Mouse (Mus musculus) midbrain, postnatal 0 days (tissue): Measurements from ENCODE around the gene Slc2a5. TPM values are rescaled to one million over a fixed set of nuclear protein-coding genes. Genes with fewer than 3 reads are reported as not detected.

ENCODE experiments used
- ATAC-seq: fragments of 200-750 bp; cut with Nextera tagmentation; 2 replicates; pipeline ENCODE4 v1.8.0; 2017; ENCODE audit warnings: moderate number of reproducible peaks, mild to moderate bottlenecking, moderate TSS enrichment, moderate library complexity; ENCODE audit not compliant: low FRiP score
- DNase-seq: peaks from one replicate; pipeline ENCODE4 v3.0.0-alpha.2; 2015; ENCODE audit warnings: low spot score
- H3K27ac ChIP-seq: fragments of 300-500 bp; sonication (generic); 2 replicates; pipeline ENCODE4 v1.5.1; 2014; ENCODE audit warnings: low read depth, mild to moderate bottlenecking, low read length, mixed read lengths
- H3K27me3 ChIP-seq: fragments of 300-500 bp; sonication (generic); 2 replicates; pipeline ENCODE4 v1.6.1; 2014; ENCODE audit warnings: low read length, control low read depth, mixed read lengths; ENCODE audit not compliant: insufficient read depth
- H3K36me3 ChIP-seq: fragments of 300-500 bp; sonication (generic); 2 replicates; pipeline ENCODE4 v1.6.1; 2014; ENCODE audit warnings: low read length, control low read depth, mixed read lengths; ENCODE audit not compliant: insufficient read depth
- H3K4me1 ChIP-seq: fragments of 300-500 bp; sonication (generic); 2 replicates; pipeline ENCODE4 v1.6.1; 2014; ENCODE audit warnings: mild to moderate bottlenecking, control low read depth, antibody characterized with exemption, low read length, mixed read lengths; ENCODE audit not compliant: insufficient read depth
- H3K4me2 ChIP-seq: fragments of 300-500 bp; sonication (generic); 2 replicates; pipeline ENCODE4 v1.6.1; 2014; ENCODE audit warnings: low read depth, mild to moderate bottlenecking, low read length, mixed read lengths; ENCODE audit not compliant: poor library complexity, severe bottlenecking
- H3K4me3 ChIP-seq: fragments of 300-500 bp; sonication (generic); 2 replicates; pipeline ENCODE4 v1.5.1; 2014; ENCODE audit warnings: low read depth, mild to moderate bottlenecking, low read length, moderate library complexity
- H3K9ac ChIP-seq: fragments of 300-500 bp; sonication (generic); replicated peaks from 2 replicates; pipeline ENCODE4 v1.6.1; 2014; ENCODE audit warnings: mild to moderate bottlenecking, low read length, moderate library complexity, mixed read lengths; ENCODE audit not compliant: poor library complexity, severe bottlenecking
- H3K9me3 ChIP-seq: fragments of 300-500 bp; sonication (generic); 2 replicates; pipeline ENCODE4 v1.6.1; 2016; ENCODE audit warnings: low read length, control low read depth
- CTCF ChIP-seq: IDR thresholded peaks from 2 replicates; pipeline ENCODE4 v1.5.1; 2016; ENCODE audit warnings: antibody characterized with exemption, mild to moderate bottlenecking
- WGBS: fragments of 180-500 bp; shearing (Covaris S2); extraction: QIAGEN DNeasy Blood & Tissue Kit; methylation state at CpG from one replicate; pipeline ENCODE4 v1.1.7; 2014; 5-methylcytosine and 5-hydroxymethylcytosine counted together
- polyA plus RNA-seq: library from polyadenylated mRNA; unstranded; fragments of >200 nt; fragmentation: Nextera tagmentation; extraction: Ambion mirVana; gene quantifications from 2 replicates; pipeline ENCODE4 v1.2.1, GENCODE M21; 2015
- total RNA-seq: library from RNA; depleted of rRNA; stranded (reverse); fragments of >200 nt; gene quantifications from 2 replicates; pipeline ENCODE4 v1.2.3, GENCODE M21; 2014

Gene Slc2a5
- total and polyA plus RNA-seq, 2 experiments from 2014 or later = 3.2 to 4.3 TPM

DNA sequence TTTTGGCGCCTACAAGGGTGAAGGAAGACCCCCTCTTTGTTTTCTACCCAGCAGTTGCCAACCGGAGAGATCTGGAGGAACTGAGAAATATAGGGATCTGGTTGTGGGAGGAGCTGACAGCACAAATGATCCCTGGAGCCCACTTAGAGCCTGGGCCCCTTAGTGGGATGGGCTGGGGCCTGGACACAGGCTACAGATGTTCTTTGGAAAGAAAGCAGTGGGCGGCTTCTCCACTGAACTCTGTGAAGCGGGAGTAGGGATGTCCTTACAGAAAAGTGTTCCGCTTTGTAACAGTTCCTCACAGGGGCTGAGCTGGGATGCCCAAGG, 24.7 kb upstream of the Slc2a5 start:
- Histone ChIP-seq H3K27me3 (no peaks in the 10 kb centered on the region), H3K4me3 (no peak overlapping the region), H3K9ac (no peak overlapping the region), H3K4me1 (0 out of 2 replicates have a peak, but pooled peaks cover 2% of the 10 kb centered on the region), H3K4me2 (no peak overlapping the region), H3K36me3 (no peaks in the 10 kb centered on the region), H3K9me3 (no peaks in the 10 kb centered on the region), H3K27ac (no peak overlapping the region)
- no peak for TF ChIP-seq CTCF
- 49% methylated on average over 5 of the region's 5 CpGs for WGBS
- ATAC-seq (no peak), DNase-seq (no peak)

GRCm38 (mm10) chr4:150096309-150096708, 22.8 kb upstream of the Slc2a5 start:
- no peaks in the 10 kb centered on the region for H3K36me3 ChIP-seq
- H3K4me1 ChIP-seq = 0 out of 2 replicates have a peak, but pooled peaks cover 2% of the 10 kb centered on the region
- ATAC-seq (no peak), DNase-seq (no peak)
- no peaks in the 10 kb centered on the region for H3K9me3 ChIP-seq
- TF ChIP-seq CTCF = no peak
- H3K27ac ChIP-seq = no peak overlapping the region
- no peak overlapping the region for H3K9ac ChIP-seq
- 79% methylated on average over 7 of the region's 7 CpGs for WGBS
- no peaks in the 10 kb centered on the region for H3K27me3 ChIP-seq
- H3K4me3 ChIP-seq = no peak overlapping the region
- H3K4me2 ChIP-seq = no peak overlapping the region

DNA sequence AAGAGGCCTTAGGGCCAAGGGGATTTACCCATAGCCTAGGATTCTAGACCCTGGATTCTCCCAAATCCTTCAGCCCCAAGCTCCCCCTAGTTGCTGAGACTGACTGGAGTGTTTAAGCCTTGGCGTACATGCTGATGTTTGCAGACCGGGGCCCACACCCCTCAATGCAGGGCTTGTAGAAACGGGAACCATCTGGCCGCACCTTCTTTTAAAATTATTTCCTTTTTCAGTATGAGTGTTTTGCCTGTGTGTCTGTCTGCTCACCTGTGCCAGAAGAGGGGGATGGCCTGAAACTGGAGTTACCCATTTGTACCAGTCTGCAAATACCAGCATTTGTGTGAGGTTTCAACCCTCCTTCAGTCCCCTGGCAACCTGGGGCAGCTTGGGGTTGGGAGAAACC, 21.2 kb upstream of the Slc2a5 start:
- WGBS = 90% methylated on average over 4 of the region's 4 CpGs
- TF ChIP-seq CTCF = no peak
- H3K4me2 ChIP-seq = no peak overlapping the region

GRCm38 (mm10) chr4:150098880-150099279, 20.2 kb upstream of the Slc2a5 start:
- Histone ChIP-seq H3K4me1 (0 out of 2 replicates have a peak, but pooled peaks cover 2% of the 10 kb centered on the region), H3K4me3 (no peak overlapping the region), H3K9ac (no peak overlapping the region), H3K27ac (no peak overlapping the region), H3K9me3 (no peaks in the 10 kb centered on the region), H3K27me3 (no peaks in the 10 kb centered on the region), H3K36me3 (no peaks in the 10 kb centered on the region), H3K4me2 (no peak overlapping the region)
- peak; percentile 79 for DNase-seq
- TF ChIP-seq CTCF = peak; percentile 98
- ATAC-seq = no peak
- WGBS = 19% methylated on average over 10 of the region's 10 CpGs

More for the DNA sequence above, 21.2 kb upstream of the Slc2a5 start:
- no peak overlapping the region for H3K9ac ChIP-seq
- DNase-seq (no peak), ATAC-seq (no peak)
- H3K4me3 ChIP-seq = no peak overlapping the region
- H3K4me1 ChIP-seq = 0 out of 2 replicates have a peak, but pooled peaks cover 2% of the 10 kb centered on the region
- no peak overlapping the region for H3K27ac ChIP-seq
- H3K9me3 ChIP-seq = no peaks in the 10 kb centered on the region
- H3K27me3 ChIP-seq = no peaks in the 10 kb centered on the region
- H3K36me3 ChIP-seq = no peaks in the 10 kb centered on the region

- Histone ChIP-seq H3K36me3 (no peaks in the 10 kb centered on the region), H3K9me3 (no peaks in the 10 kb centered on the region), H3K27ac (no peak overlapping the region), H3K4me3 (no peak overlapping the region), H3K27me3 (no peaks in the 10 kb centered on the region), H3K4me1 (no peaks in the 10 kb centered on the region), H3K9ac (no peak overlapping the region), H3K4me2 (no peak overlapping the region)
- TF ChIP-seq CTCF = no peak
- ATAC-seq (no peak), DNase-seq (no peak)
- 88% methylated on average over 7 of the region's 7 CpGs for WGBS
Measured at GRCm38 (mm10) chr4:150102822-150103221, 16.3 kb upstream of the Slc2a5 start.

GRCm38 (mm10) chr4:150105671-150106070, 13.4 kb upstream of the Slc2a5 start:
- Histone ChIP-seq H3K4me3 (no peak overlapping the region), H3K27me3 (no peaks in the 10 kb centered on the region; the same call in 1 of the 2 replicates), H3K36me3 (no peaks in the 10 kb centered on the region), H3K9me3 (no peaks in the 10 kb centered on the region), H3K27ac (no peak overlapping the region), H3K9ac (no peak overlapping the region), H3K4me1 (no peaks in the 10 kb centered on the region), H3K4me2 (no peak overlapping the region)
- WGBS = 59% methylated on average over 7 of the region's 7 CpGs
- DNase-seq = no peak
- no peak for TF ChIP-seq CTCF
- ATAC-seq = no peak
